8 mouse cellular contexts compared by ENCODE assay signal in the genomic region with DNA sequence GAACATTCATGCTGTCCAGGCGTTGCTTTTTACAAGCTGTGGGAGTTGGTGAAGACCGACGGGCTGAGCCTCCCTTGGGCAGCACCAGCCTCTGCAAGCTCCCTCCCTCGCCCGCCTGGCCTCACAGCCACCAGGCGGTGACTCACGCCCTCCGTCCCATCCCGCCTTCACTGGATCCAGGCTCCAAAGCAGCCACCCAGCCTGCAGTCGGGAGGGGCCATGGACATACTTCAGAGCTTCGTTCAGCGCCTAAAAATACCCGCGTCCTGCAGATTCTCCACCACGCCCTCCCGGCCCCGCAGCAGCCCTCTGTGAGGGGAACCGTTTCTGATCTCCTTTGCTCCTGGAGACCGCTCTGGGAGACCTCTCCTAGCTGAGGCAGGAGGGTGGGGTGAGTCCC. TPM values are rescaled to one million over a fixed set of nuclear protein-coding genes. Genes with fewer than 3 reads are reported as not detected.
A peak's percentile ranks its signal among the peaks of the same experiment; 100 is the strongest.
DNase-seq lines count a peak whose midpoint lies in the region; ATAC-seq lines count a peak whose summit lies in the region.

No protein-coding gene starts in this region.

- H3K4me2 ChIP-seq in hindbrain, embryonic 12.5 days (replicated peaks) = peak overlapping the region; percentile 25; the same call in 1 of the 2 replicates
- H3K4me2 ChIP-seq in stomach, embryonic 15.5 days = peak overlapping the region; percentile 45

- WGBS in hindbrain, embryonic 12.5 days = 11% methylated on average over 19 of the region's 19 CpGs
- 4% methylated on average over 19 of the region's 19 CpGs for WGBS in stomach, embryonic 15.5 days

- H3K27ac ChIP-seq in hindbrain, embryonic 12.5 days = no peak overlapping the region
- H3K27ac ChIP-seq in stomach, embryonic 15.5 days = peak overlapping the region; percentile 49

- H3K4me1 ChIP-seq in hindbrain, embryonic 12.5 days = peaks cover 6% of the 10 kb centered on the region
- H3K4me1 ChIP-seq in stomach, embryonic 15.5 days = peaks cover 23% of the 10 kb centered on the region

- H3K4me3 ChIP-seq in hindbrain, embryonic 12.5 days = no peak overlapping the region
- H3K4me3 ChIP-seq in stomach, embryonic 15.5 days (replicated peaks) = peak overlapping the region; percentile 17; the same call in 1 of the 2 replicates

- DNase-seq in cerebellum, adult 9-11 months = peak; percentile 17
- no peak for DNase-seq in cerebellum, postnatal 4 days (ENCODE audit: low spot score in 2 of 2)
- DNase-seq in Muller cell, postnatal 12 days (ENCODE audit: inconsistent ontology term) = peak; percentile 92
- peak; percentile 28 for DNase-seq in forelimb bud, embryonic 11.5 days (ENCODE audit: low read depth, low spot score)
- DNase-seq in lung, adult 18-20 months = peak; percentile 80 to 84
- no peak for DNase-seq in spleen, adult 12 weeks (ENCODE audit: low spot score)

- H3K27me3 ChIP-seq in hindbrain, embryonic 12.5 days = peaks cover 6% of the 10 kb centered on the region; the same call in 1 of the 2 replicates
- no peaks in the 10 kb centered on the region for H3K27me3 ChIP-seq in stomach, embryonic 15.5 days (replicated peaks)

- H3K9me3 ChIP-seq in hindbrain, embryonic 12.5 days (replicated peaks) = no peaks in the 10 kb centered on the region
- H3K9me3 ChIP-seq in stomach, embryonic 15.5 days = no peaks in the 10 kb centered on the region

- peak overlapping the region; percentile 32; the same call in 1 of the 2 replicates for H3K9ac ChIP-seq in hindbrain, embryonic 12.5 days
- no peak overlapping the region for H3K9ac ChIP-seq in stomach, embryonic 15.5 days

- ATAC-seq in hindbrain, embryonic 12.5 days (ENCODE audit: low FRiP score) = no peak
- peak; percentile 64 for ATAC-seq in stomach, embryonic 15.5 days (ENCODE audit: insufficient read depth, low FRiP score, low read depth)

- H3K36me3 ChIP-seq in hindbrain, embryonic 12.5 days = peaks cover 24% of the 10 kb centered on the region
- peaks cover 4% of the 10 kb centered on the region for H3K36me3 ChIP-seq in stomach, embryonic 15.5 days

RNA-seq across cellular contexts. Expression of a gene that starts 9.1 kb away (rescaled TPM):
- polyA plus RNA-seq in hindbrain, embryonic 12.5 days (2016; fragmentation: Nextera tagmentation; extraction: Ambion mirVana) = 227 and 231 TPM in 2 replicates
- 271 and 297 TPM in 2 replicates for polyA plus RNA-seq in stomach, embryonic 15.5 days (2015; fragmentation: Nextera tagmentation; extraction: Ambion mirVana)

RNA-seq across cellular contexts. Expression of a gene that starts 16.6 kb away (rescaled TPM):
- 186 and 217 TPM in 2 replicates for polyA plus RNA-seq in hindbrain, embryonic 12.5 days (2016; fragmentation: Nextera tagmentation; extraction: Ambion mirVana)
- polyA plus RNA-seq in stomach, embryonic 15.5 days (2015; fragmentation: Nextera tagmentation; extraction: Ambion mirVana) = 84.4 and 84.6 TPM in 2 replicates

RNA-seq across cellular contexts. Expression of a gene that starts 21.1 kb away (rescaled TPM):
- 0.05 TPM in 1 of 2 replicates, not detected in the other for polyA plus RNA-seq in hindbrain, embryonic 12.5 days (2016; fragmentation: Nextera tagmentation; extraction: Ambion mirVana)
- polyA plus RNA-seq in stomach, embryonic 15.5 days (2015; fragmentation: Nextera tagmentation; extraction: Ambion mirVana) = 0.04 TPM in 1 of 2 replicates, not detected in the other

RNA-seq across cellular contexts. Expression of a gene that starts 22.0 kb away (rescaled TPM):
- 101 and 125 TPM in 2 replicates for polyA plus RNA-seq in hindbrain, embryonic 12.5 days (2016; fragmentation: Nextera tagmentation; extraction: Ambion mirVana)
- polyA plus RNA-seq in stomach, embryonic 15.5 days (2015; fragmentation: Nextera tagmentation; extraction: Ambion mirVana) = 49.9 and 57.9 TPM in 2 replicates

RNA-seq across cellular contexts. Expression of a gene that starts 36.1 kb away (rescaled TPM):
- polyA plus RNA-seq in hindbrain, embryonic 12.5 days (2016; fragmentation: Nextera tagmentation; extraction: Ambion mirVana) = not detected in 2 replicates
- polyA plus RNA-seq in stomach, embryonic 15.5 days (2015; fragmentation: Nextera tagmentation; extraction: Ambion mirVana) = 1.1 and 1.9 TPM in 2 replicates

Comparison
In these comparisons a context has a peak if more than half of its experiments do, and no peak if none do; other contexts are left out.
1. DNase-seq: peak in cerebellum, adult 9-11 months (single experiment), Muller cell, postnatal 12 days (single experiment), forelimb bud, embryonic 11.5 days (single experiment) and lung, adult 18-20 months (2 of 2); none in cerebellum, postnatal 4 days (0 of 2) and spleen, adult 12 weeks (single experiment).